Comparison of ENCODE assay signal across 8 mouse cellular contexts in the genomic region with DNA sequence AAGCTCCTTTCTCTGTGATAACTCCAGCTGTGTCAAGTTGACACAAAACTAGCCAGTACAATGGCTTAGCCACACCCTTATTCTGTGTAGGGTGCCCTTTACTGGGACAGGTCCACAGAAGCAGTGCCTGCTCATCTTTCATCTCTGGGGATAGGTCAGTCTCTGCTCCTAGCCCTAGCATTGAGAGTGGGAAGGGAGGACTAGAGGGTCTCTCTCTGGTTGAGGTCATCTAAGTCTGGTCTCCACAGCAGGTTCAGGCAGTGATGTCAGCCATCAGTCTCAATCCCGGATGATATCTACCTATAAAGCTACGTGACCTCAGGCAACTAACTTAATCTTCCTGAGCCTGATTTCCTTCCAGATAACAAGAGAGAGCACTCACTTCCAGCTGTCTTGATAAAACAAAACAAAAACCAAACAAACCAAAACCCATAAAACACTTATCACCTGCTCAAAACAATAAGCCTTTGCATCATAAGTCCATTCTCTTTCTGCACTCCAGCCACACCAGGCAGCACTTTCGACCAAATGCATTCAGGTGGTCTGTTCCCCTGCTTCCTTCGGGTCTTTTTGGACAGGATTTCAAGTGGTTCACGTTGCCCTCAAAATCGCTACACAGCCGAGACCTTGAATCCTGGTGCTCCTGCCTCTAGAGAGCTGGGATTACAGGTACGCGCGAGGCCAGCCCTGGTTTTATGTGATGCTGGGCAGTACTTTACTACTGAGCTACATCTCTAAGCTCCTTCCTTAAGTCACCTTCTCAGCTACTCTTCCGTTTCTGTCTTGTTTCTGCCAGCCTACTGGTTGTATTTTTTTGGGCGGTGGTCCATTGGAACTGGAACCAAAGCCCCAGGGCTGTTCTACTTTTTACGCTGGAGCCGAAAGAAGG. TPM values are rescaled to one million over a fixed set of nuclear protein-coding genes. Genes with fewer than 3 reads are reported as not detected.
DNase-seq lines count a peak whose midpoint lies in the region; ATAC-seq and TF ChIP-seq lines count a peak whose summit lies in the region.

No protein-coding gene starts in this region.

- H3K4me3 ChIP-seq in heart, embryonic 14.5 days (ENCODE audit: control insufficient read depth in 1 of 2, insufficient read depth in 1 of 2, low read depth in 1 of 2, low read length in 2 of 2): peak overlapping the region; percentile 50 to 53
- peak overlapping the region; percentile 58 to 70 for H3K4me3 ChIP-seq in ES-E14 (ENCODE audit: insufficient read depth in 1 of 2, low read depth in 1 of 2, low read length in 2 of 2, poor library complexity in 1 of 2, severe bottlenecking in 1 of 2)
- H3K4me3 ChIP-seq in forebrain, embryonic 16.5 days (replicated peaks; ENCODE audit: low read length): peak overlapping the region; percentile 67

- H3K4me1 ChIP-seq in heart, embryonic 14.5 days (ENCODE audit: control insufficient read depth in 2 of 2, insufficient read depth in 2 of 2, low read length in 2 of 2): peaks cover 11 to 19% of the 10 kb centered on the region in 2 experiments
- peaks cover 7 to 11% of the 10 kb centered on the region in 2 experiments for H3K4me1 ChIP-seq in ES-E14 (ENCODE audit: control insufficient read depth in 2 of 2, insufficient read depth in 2 of 2, low read length in 2 of 2, poor library complexity in 1 of 2)
- H3K4me1 ChIP-seq in forebrain, embryonic 16.5 days (replicated peaks; ENCODE audit: control insufficient read depth, insufficient read depth, low read length): peaks cover 14% of the 10 kb centered on the region

- intact Hi-C loops in heart, postnatal 10 days (cut with DNase I): loop anchor here (2.0 kb wide), 1 partner anchor 23 kb away; no protein-coding TSS in a partner anchor
- intact Hi-C loops in left cerebral cortex, postnatal 25 days (cut with DNase I): no loop called here

- peak overlapping the region; percentile 88 to 89 for H3K27ac ChIP-seq in heart, embryonic 14.5 days (replicated peaks in 1 of 2; ENCODE audit: control insufficient read depth in 1 of 2, insufficient read depth in 1 of 2, low read depth in 2 of 2, low read length in 2 of 2)
- peak overlapping the region; percentile 69; the same call in 1 of the 2 replicates for H3K27ac ChIP-seq in ES-E14 (ENCODE audit: insufficient read depth, low read depth, low read length, poor library complexity, severe bottlenecking)
- H3K27ac ChIP-seq in forebrain, embryonic 16.5 days (ENCODE audit: low read length): peak overlapping the region; percentile 43

- WGBS in heart, embryonic 14.5 days: 5% methylated on average over 14 of the region's 14 CpGs
- WGBS in forebrain, embryonic 16.5 days: 11% methylated on average over 14 of the region's 14 CpGs

- H3K36me3 ChIP-seq in heart, embryonic 14.5 days (ENCODE audit: control insufficient read depth, insufficient read depth, low read length): peaks cover 16% of the 10 kb centered on the region
- H3K36me3 ChIP-seq in ES-E14 (ENCODE audit: control insufficient read depth, insufficient read depth, low read length, poor library complexity, severe bottlenecking): no peaks in the 10 kb centered on the region
- no peaks in the 10 kb centered on the region; the same call in 1 of the 2 replicates for H3K36me3 ChIP-seq in forebrain, embryonic 16.5 days (ENCODE audit: control insufficient read depth, insufficient read depth)

- in situ Hi-C loops in ES-E14 (cut with MboI; ENCODE audit: low sequenced_read_pairs in 2 of 2, unreplicated experiment in 2 of 2): no loop called here

- peak; percentile 6; the same call in 1 of the 2 replicates for ATAC-seq in heart, embryonic 14.5 days (ENCODE audit: insufficient number of reproducible peaks, insufficient read depth, low FRiP score, low read depth)
- peak; percentile 34 for ATAC-seq in forebrain, embryonic 16.5 days
- peak; percentile 15 for ATAC-seq in megakaryocyte progenitor cell, adult 5-6 weeks (replicated peaks; ENCODE audit: poor library complexity)

- peak overlapping the region; percentile 72 for H3K9ac ChIP-seq in heart, embryonic 14.5 days (ENCODE audit: low read length)
- H3K9ac ChIP-seq in ES-E14 (ENCODE audit: insufficient read depth, low read depth, low read length, poor library complexity, severe bottlenecking): peak overlapping the region; percentile 49; the same call in 1 of the 2 replicates
- peak overlapping the region; percentile 73 for H3K9ac ChIP-seq in forebrain, embryonic 16.5 days (replicated peaks; ENCODE audit: low read depth, low read length)

- no peaks in the 10 kb centered on the region for H3K27me3 ChIP-seq in heart, embryonic 14.5 days (ENCODE audit: control insufficient read depth, insufficient read depth, low read length)
- no peaks in the 10 kb centered on the region for H3K27me3 ChIP-seq in forebrain, embryonic 16.5 days (replicated peaks; ENCODE audit: control insufficient read depth, insufficient read depth, low read length)

- no peaks in the 10 kb centered on the region for H3K9me3 ChIP-seq in heart, embryonic 14.5 days (ENCODE audit: control insufficient read depth, low read length)
- H3K9me3 ChIP-seq in ES-E14 (ENCODE audit: control insufficient read depth, insufficient read depth, low read depth, low read length): no peaks in the 10 kb centered on the region
- no peaks in the 10 kb centered on the region for H3K9me3 ChIP-seq in forebrain, embryonic 16.5 days (ENCODE audit: control insufficient read depth, low read length)

- DNase-seq in heart, postnatal 10 days: no peak
- no peak for DNase-seq in ES-E14 (ENCODE audit: low read depth, low spot score)
- DNase-seq in gastrocnemius, postnatal 4 days (ENCODE audit: low spot score in 2 of 2): no peak
- DNase-seq in left cerebral cortex, postnatal 25 days (ENCODE audit: low spot score in 2 of 2): no peak
- no peak for DNase-seq in cerebellum, postnatal 10 days

- peak overlapping the region; percentile 83 for H3K4me2 ChIP-seq in heart, embryonic 14.5 days (ENCODE audit: low read length)
- peak overlapping the region; percentile 77 for H3K4me2 ChIP-seq in forebrain, embryonic 16.5 days (ENCODE audit: low read length)

TF ChIP-seq in ES-E14, 5 proteins besides CTCF, POLR2A, EP300 and RAD21:
- no peak for TF ChIP-seq ZNF384 (IDR thresholded peaks at IDR 0.05; ENCODE audit: low read depth, low read length)
- no peak for TF ChIP-seq CHD2 (IDR thresholded peaks at IDR 0.05; ENCODE audit: low read depth, low read length)
- TF ChIP-seq MAFK (IDR thresholded peaks at IDR 0.05; ENCODE audit: insufficient read depth, low read depth, low read length): no peak
- TF ChIP-seq HCFC1 (IDR thresholded peaks at IDR 0.05; ENCODE audit: borderline replicate concordance, insufficient read depth, low read length): no peak
- no peak for TF ChIP-seq ZC3H11A (IDR thresholded peaks at IDR 0.05; ENCODE audit: borderline replicate concordance, low read depth, low read length)
TF ChIP-seq in ES-E14: peak in this region for 0.

RNA-seq across cellular contexts. Expression of a gene that starts 8.6 kb away (rescaled TPM):
- polyA plus RNA-seq in heart, embryonic 14.5 days (2014; fragmentation: Nextera tagmentation; extraction: Ambion mirVana): 17.8 and 21.4 TPM in 2 replicates
- 10 to 100 TPM; 27.6 to 34.5 TPM for total RNA-seq in heart, postnatal 10 days (2021)
- total RNA-seq in ES-E14 (2012; rRNA removed): 18.2 and 19.6 TPM in 2 replicates
- 10.8 and 12.1 TPM in 2 replicates for polyA plus RNA-seq in forebrain, embryonic 16.5 days (2015; fragmentation: Nextera tagmentation; extraction: Ambion mirVana)
- 1.1 and 1.5 TPM in 2 replicates for total RNA-seq in megakaryocyte progenitor cell, adult 5-6 weeks (2015)
- 0.64 and 1.1 TPM in 2 replicates for total RNA-seq in megakaryocyte progenitor cell, adult 5-6 weeks (2017)
- 10 to 100 TPM; 41.4 to 45.9 TPM for total RNA-seq in gastrocnemius, postnatal 4 days (2021)
- total RNA-seq in left cerebral cortex, postnatal 25 days (2021): 10 to 100 TPM; 11.7 to 12.4 TPM

RNA-seq across cellular contexts. Expression of a gene that starts 26.2 kb away (rescaled TPM):
- 2.5 and 4.1 TPM in 2 replicates for polyA plus RNA-seq in heart, embryonic 14.5 days (2014; fragmentation: Nextera tagmentation; extraction: Ambion mirVana)
- total RNA-seq in heart, postnatal 10 days (2021): 1 to 10 TPM; 4.1 to 4.3 TPM
- total RNA-seq in ES-E14 (2012; rRNA removed): 15.4 and 19.0 TPM in 2 replicates
- 13.2 and 14.9 TPM in 2 replicates for polyA plus RNA-seq in forebrain, embryonic 16.5 days (2015; fragmentation: Nextera tagmentation; extraction: Ambion mirVana)
- 37.1 and 41.2 TPM in 2 replicates for total RNA-seq in megakaryocyte progenitor cell, adult 5-6 weeks (2015)
- total RNA-seq in megakaryocyte progenitor cell, adult 5-6 weeks (2017): 42.0 and 53.9 TPM in 2 replicates
- 10 to 100 TPM; 10.5 to 11.6 TPM for total RNA-seq in gastrocnemius, postnatal 4 days (2021)
- total RNA-seq in left cerebral cortex, postnatal 25 days (2021): 1 to 10 TPM; 2.9 to 3.5 TPM

RNA-seq across cellular contexts. Expression of a gene that starts 38.9 kb away (rescaled TPM):
- polyA plus RNA-seq in heart, embryonic 14.5 days (2014; fragmentation: Nextera tagmentation; extraction: Ambion mirVana): 157 and 165 TPM in 2 replicates
- 100 to 1,000 TPM in 1 of 2 experiments, 10 to 100 TPM in 1; 96.6 to 125 TPM for total RNA-seq in heart, postnatal 10 days (2021)
- total RNA-seq in ES-E14 (2012; rRNA removed): 127 and 131 TPM in 2 replicates
- polyA plus RNA-seq in forebrain, embryonic 16.5 days (2015; fragmentation: Nextera tagmentation; extraction: Ambion mirVana): 132 and 157 TPM in 2 replicates
- total RNA-seq in megakaryocyte progenitor cell, adult 5-6 weeks (2015): 74.0 and 86.1 TPM in 2 replicates
- total RNA-seq in megakaryocyte progenitor cell, adult 5-6 weeks (2017): 19.1 and 35.2 TPM in 2 replicates
- 10 to 100 TPM; 77.1 TPM for total RNA-seq in gastrocnemius, postnatal 4 days (2021)
- 10 to 100 TPM; 67.5 to 92.8 TPM for total RNA-seq in left cerebral cortex, postnatal 25 days (2021)

RNA-seq across cellular contexts. Expression of a gene that starts 44.3 kb away (rescaled TPM):
- polyA plus RNA-seq in heart, embryonic 14.5 days (2014; fragmentation: Nextera tagmentation; extraction: Ambion mirVana): 259 and 288 TPM in 2 replicates
- total RNA-seq in heart, postnatal 10 days (2021): 1,000 to 10,000 TPM; 1,081 to 1,153 TPM
- total RNA-seq in ES-E14 (2012; rRNA removed): 24.0 and 28.0 TPM in 2 replicates
- 45.2 and 48.8 TPM in 2 replicates for polyA plus RNA-seq in forebrain, embryonic 16.5 days (2015; fragmentation: Nextera tagmentation; extraction: Ambion mirVana)
- 2.9 and 4.4 TPM in 2 replicates for total RNA-seq in megakaryocyte progenitor cell, adult 5-6 weeks (2015)
- total RNA-seq in megakaryocyte progenitor cell, adult 5-6 weeks (2017): 13.9 and 18.7 TPM in 2 replicates
- total RNA-seq in gastrocnemius, postnatal 4 days (2021): 1,000 to 10,000 TPM; 1,069 to 1,086 TPM
- 1 to 10 TPM; 9.1 to 9.5 TPM for total RNA-seq in left cerebral cortex, postnatal 25 days (2021)

RNA-seq across cellular contexts. Expression of a gene that starts 53.9 kb away (rescaled TPM):
- 11.9 and 12.8 TPM in 2 replicates for polyA plus RNA-seq in heart, embryonic 14.5 days (2014; fragmentation: Nextera tagmentation; extraction: Ambion mirVana)
- total RNA-seq in heart, postnatal 10 days (2021): 10 to 100 TPM; 13.6 to 18.0 TPM
- 8.7 and 11.2 TPM in 2 replicates for total RNA-seq in ES-E14 (2012; rRNA removed)
- polyA plus RNA-seq in forebrain, embryonic 16.5 days (2015; fragmentation: Nextera tagmentation; extraction: Ambion mirVana): 3.2 and 4.3 TPM in 2 replicates
- 0.07 and 0.49 TPM in 2 replicates for total RNA-seq in megakaryocyte progenitor cell, adult 5-6 weeks (2015)
- 0.17 and 0.34 TPM in 2 replicates for total RNA-seq in megakaryocyte progenitor cell, adult 5-6 weeks (2017)
- 10 to 100 TPM; 11.7 to 15.1 TPM for total RNA-seq in gastrocnemius, postnatal 4 days (2021)
- total RNA-seq in left cerebral cortex, postnatal 25 days (2021): 1 to 10 TPM; 7.5 to 9.9 TPM
